Mouse (Mus musculus) heart, adult 8-10 months (tissue): ENCODE data around the gene Tamm41. TPM values are rescaled to one million over a fixed set of nuclear protein-coding genes. Genes with fewer than 3 reads are reported as not detected.

Source experiments
- total RNA-seq, 4 experiments: library from RNA; stranded (reverse); gene quantifications; 2 replicates each; pipeline ENCODE4 v1.2.4; 2022

Gene Tamm41
- total RNA-seq, 4 experiments from 2014 or later = 11.9 to 14.8 (median 12.8) TPM

Other genes with a start within 250 kb of the Tamm41 start
- 10 to 100 TPM; 19.9 to 23.5 (median 21.4) TPM for gene Vgll4, start 67.9 kb downstream of the Tamm41 start, total RNA-seq
- gene Syn2, start 97.0 kb upstream of the Tamm41 start, total RNA-seq = 1 to 10 TPM; 3.5 to 6.2 (median 4.6) TPM
- gene Gm17482, start 189.5 kb upstream of the Tamm41 start, total RNA-seq = not detected
- gene Timp4, start 214.3 kb upstream of the Tamm41 start, total RNA-seq = 10 to 100 TPM; 26.3 to 43.9 (median 37.1) TPM